ENCODE assay signal across 8 mouse cellular contexts in genomic region chr6:86370093-86370713, GRCm38 (mm10). TPM values are rescaled to one million over a fixed set of nuclear protein-coding genes. Genes with fewer than 3 reads are reported as not detected.
DNase-seq lines count a peak whose midpoint lies in the region; ATAC-seq and TF ChIP-seq lines count a peak whose summit lies in the region.

No protein-coding gene starts in this region.

- no peaks in the 10 kb centered on the region for H3K27me3 ChIP-seq in heart, embryonic 10.5 days (ENCODE audit: insufficient read depth, poor library complexity, severe bottlenecking)
- H3K27me3 ChIP-seq in forebrain, embryonic 16.5 days (replicated peaks; ENCODE audit: control insufficient read depth, insufficient read depth, low read length) = no peaks in the 10 kb centered on the region
- no peaks in the 10 kb centered on the region for H3K27me3 ChIP-seq in liver, embryonic 14.5 days (ENCODE audit: control insufficient read depth, insufficient read depth, low read length)
- no peaks in the 10 kb centered on the region for H3K27me3 ChIP-seq in splenic B cell, adult 2 months (ENCODE audit: control insufficient read depth, insufficient read depth, low read length, poor library complexity, severe bottlenecking)

- H3K4me2 ChIP-seq in forebrain, embryonic 16.5 days (ENCODE audit: low read length) = peak overlapping the region; percentile 92
- H3K4me2 ChIP-seq in liver, embryonic 14.5 days (ENCODE audit: low read depth) = peak overlapping the region; percentile 97

- in situ Hi-C loops in ES-E14 (cut with MboI; ENCODE audit: low sequenced_read_pairs in 2 of 2, unreplicated experiment in 2 of 2) = loop anchor here in 1 of 2 experiments (25.0 kb wide), 1 partner anchor 233 kb away; no protein-coding TSS in a partner anchor

- no peak for ATAC-seq in forebrain, embryonic 16.5 days
- no peak for ATAC-seq in liver, embryonic 14.5 days (ENCODE audit: insufficient read depth)

- peak overlapping the region; percentile 91 for H3K27ac ChIP-seq in heart, embryonic 10.5 days
- peak overlapping the region; percentile 56; the same call in 1 of the 2 replicates for H3K27ac ChIP-seq in ES-E14 (ENCODE audit: insufficient read depth, low read depth, low read length, poor library complexity, severe bottlenecking)
- H3K27ac ChIP-seq in forebrain, embryonic 16.5 days (ENCODE audit: low read length) = peak overlapping the region; percentile 98
- peak overlapping the region; percentile 1; the same call in 1 of the 2 replicates for H3K27ac ChIP-seq in liver, embryonic 14.5 days

- peak overlapping the region; percentile 82 for H3K9ac ChIP-seq in ES-E14 (ENCODE audit: insufficient read depth, low read depth, low read length, poor library complexity, severe bottlenecking)
- peak overlapping the region; percentile 56 for H3K9ac ChIP-seq in forebrain, embryonic 16.5 days (replicated peaks; ENCODE audit: low read depth, low read length)
- no peak overlapping the region for H3K9ac ChIP-seq in liver, embryonic 14.5 days (replicated peaks)

- DNase-seq in heart, embryonic 10.5 days (ENCODE audit: low spot score) = no peak
- no peak for DNase-seq in heart, adult 9 months (ENCODE audit: low spot score in 2 of 2)
- no peak for DNase-seq in ES-E14 (ENCODE audit: low read depth, low spot score)
- DNase-seq in liver, embryonic 14.5 days (ENCODE audit: low read depth in 3 of 3, low spot score in 3 of 3) = no peak
- DNase-seq in splenic B cell, adult 2 months (ENCODE audit: low read depth, low spot score) = peak; percentile 63
- DNase-seq in layer of hippocampus, adult 11-12 months (ENCODE audit: low spot score) = no peak
- DNase-seq in right cerebral cortex, postnatal 14 days = no peak

- H3K4me1 ChIP-seq in heart, embryonic 10.5 days = peaks cover 24% of the 10 kb centered on the region
- H3K4me1 ChIP-seq in ES-E14 (ENCODE audit: control insufficient read depth in 2 of 2, insufficient read depth in 2 of 2, low read length in 2 of 2, poor library complexity in 1 of 2) = peaks cover 0 to 12% of the 10 kb centered on the region in 2 experiments; a peak in 1 of 4 replicates
- H3K4me1 ChIP-seq in forebrain, embryonic 16.5 days (replicated peaks; ENCODE audit: control insufficient read depth, insufficient read depth, low read length) = peaks cover 31% of the 10 kb centered on the region
- H3K4me1 ChIP-seq in liver, embryonic 14.5 days (replicated peaks; ENCODE audit: control insufficient read depth in 2 of 2, insufficient read depth in 2 of 2, low read length in 1 of 2) = peaks cover 23 to 29% of the 10 kb centered on the region in 2 experiments

- no peaks in the 10 kb centered on the region for H3K9me3 ChIP-seq in heart, embryonic 10.5 days
- H3K9me3 ChIP-seq in ES-E14 (ENCODE audit: control insufficient read depth, insufficient read depth, low read depth, low read length) = no peaks in the 10 kb centered on the region
- no peaks in the 10 kb centered on the region for H3K9me3 ChIP-seq in forebrain, embryonic 16.5 days (ENCODE audit: control insufficient read depth, low read length)
- no peaks in the 10 kb centered on the region for H3K9me3 ChIP-seq in liver, embryonic 14.5 days (ENCODE audit: control insufficient read depth, low read length)

- no peak for TF ChIP-seq EP300 in liver, embryonic 14.5 days (IDR thresholded peaks at IDR 0.05; ENCODE audit: low read depth)

- WGBS in heart, embryonic 10.5 days = 63% methylated on average over 3 of the region's 3 CpGs
- 63% methylated on average over 3 of the region's 3 CpGs for WGBS in forebrain, embryonic 16.5 days
- WGBS in liver, embryonic 14.5 days (ENCODE audit: insufficient replicate concordance) = 50% methylated on average over 3 of the region's 3 CpGs

- H3K4me3 ChIP-seq in heart, embryonic 10.5 days = peak overlapping the region; percentile 97; the same call in 1 of the 2 replicates
- peak overlapping the region; percentile 62 to 83 for H3K4me3 ChIP-seq in ES-E14 (ENCODE audit: insufficient read depth in 1 of 2, low read depth in 1 of 2, low read length in 2 of 2, poor library complexity in 1 of 2, severe bottlenecking in 1 of 2)
- H3K4me3 ChIP-seq in forebrain, embryonic 16.5 days (replicated peaks; ENCODE audit: low read length) = no peak overlapping the region
- H3K4me3 ChIP-seq in liver, embryonic 14.5 days (ENCODE audit: insufficient read depth in 1 of 2, low read depth in 2 of 2, low read length in 2 of 2) = peak overlapping the region; percentile 86 to 91

- H3K36me3 ChIP-seq in heart, embryonic 10.5 days = peaks cover 24% of the 10 kb centered on the region
- H3K36me3 ChIP-seq in ES-E14 (ENCODE audit: control insufficient read depth, insufficient read depth, low read length, poor library complexity, severe bottlenecking) = peaks cover 13% of the 10 kb centered on the region
- H3K36me3 ChIP-seq in forebrain, embryonic 16.5 days (ENCODE audit: control insufficient read depth, insufficient read depth) = no peaks in the 10 kb centered on the region
- H3K36me3 ChIP-seq in liver, embryonic 14.5 days (replicated peaks; ENCODE audit: control insufficient read depth, insufficient read depth, low read depth) = peaks cover 2% of the 10 kb centered on the region; the same call in 1 of the 2 replicates
- peaks cover 4% of the 10 kb centered on the region; the same call in 1 of the 2 replicates for H3K36me3 ChIP-seq in splenic B cell, adult 2 months (ENCODE audit: control insufficient read depth, insufficient read depth, low read length, poor library complexity, severe bottlenecking)

- TF ChIP-seq CTCF in liver, embryonic 14.5 days (IDR thresholded peaks at IDR 0.05; ENCODE audit: low read depth) = peak; percentile 55

TF ChIP-seq in ES-E14, 5 proteins besides CTCF, POLR2A, EP300 and RAD21:
- TF ChIP-seq CHD2 (IDR thresholded peaks at IDR 0.05; ENCODE audit: low read depth, low read length) (0 out of 2 replicates have a peak, but pooled peaks have one; percentile 30), HCFC1 (IDR thresholded peaks at IDR 0.05; ENCODE audit: borderline replicate concordance, insufficient read depth, low read length) (no peak), MAFK (IDR thresholded peaks at IDR 0.05; ENCODE audit: insufficient read depth, low read depth, low read length) (no peak)

RNA-seq across cellular contexts. Expression of gene Snrpg, which starts 0.9 kb away (rescaled TPM):
- 410 and 487 TPM in 2 replicates for polyA plus RNA-seq in heart, embryonic 10.5 days (2016; fragmentation: Nextera tagmentation; extraction: Ambion mirVana)
- 672 and 786 TPM in 2 replicates for total RNA-seq in ES-E14 (2012; rRNA removed)
- 420 and 457 TPM in 2 replicates for polyA plus RNA-seq in forebrain, embryonic 16.5 days (2015; fragmentation: Nextera tagmentation; extraction: Ambion mirVana)
- 91.4 and 135 TPM in 2 replicates for polyA plus RNA-seq in liver, embryonic 14.5 days (2012; rRNA removed)
- polyA plus RNA-seq in liver, embryonic 14.5 days (2014; fragmentation: Nextera tagmentation; extraction: Ambion mirVana) = 440 and 462 TPM in 2 replicates

RNA-seq across cellular contexts. Expression of gene Fam136a, which starts 4.8 kb away (rescaled TPM):
- 148 and 182 TPM in 2 replicates for polyA plus RNA-seq in heart, embryonic 10.5 days (2016; fragmentation: Nextera tagmentation; extraction: Ambion mirVana)
- 100 and 116 TPM in 2 replicates for total RNA-seq in ES-E14 (2012; rRNA removed)
- 128 TPM in 2 replicates for polyA plus RNA-seq in forebrain, embryonic 16.5 days (2015; fragmentation: Nextera tagmentation; extraction: Ambion mirVana)
- 15.5 and 27.6 TPM in 2 replicates for polyA plus RNA-seq in liver, embryonic 14.5 days (2012; rRNA removed)
- polyA plus RNA-seq in liver, embryonic 14.5 days (2014; fragmentation: Nextera tagmentation; extraction: Ambion mirVana) = 62.8 and 64.8 TPM in 2 replicates

RNA-seq across cellular contexts. Expression of gene Pcyox1, which starts 26.8 kb away (rescaled TPM):
- polyA plus RNA-seq in heart, embryonic 10.5 days (2016; fragmentation: Nextera tagmentation; extraction: Ambion mirVana) = 55.4 and 57.8 TPM in 2 replicates
- 41.5 and 58.5 TPM in 2 replicates for total RNA-seq in ES-E14 (2012; rRNA removed)
- polyA plus RNA-seq in forebrain, embryonic 16.5 days (2015; fragmentation: Nextera tagmentation; extraction: Ambion mirVana) = 104 and 119 TPM in 2 replicates
- 17.7 and 22.0 TPM in 2 replicates for polyA plus RNA-seq in liver, embryonic 14.5 days (2012; rRNA removed)
- polyA plus RNA-seq in liver, embryonic 14.5 days (2014; fragmentation: Nextera tagmentation; extraction: Ambion mirVana) = 37.7 and 39.4 TPM in 2 replicates

RNA-seq across cellular contexts. Expression of gene Tia1, which starts 33.8 kb away (rescaled TPM):
- polyA plus RNA-seq in heart, embryonic 10.5 days (2016; fragmentation: Nextera tagmentation; extraction: Ambion mirVana) = 144 and 177 TPM in 2 replicates
- total RNA-seq in ES-E14 (2012; rRNA removed) = 46.1 and 70.9 TPM in 2 replicates
- 370 and 414 TPM in 2 replicates for polyA plus RNA-seq in forebrain, embryonic 16.5 days (2015; fragmentation: Nextera tagmentation; extraction: Ambion mirVana)
- polyA plus RNA-seq in liver, embryonic 14.5 days (2012; rRNA removed) = 13.5 and 14.7 TPM in 2 replicates
- polyA plus RNA-seq in liver, embryonic 14.5 days (2014; fragmentation: Nextera tagmentation; extraction: Ambion mirVana) = 16.0 and 16.9 TPM in 2 replicates

RNA-seq across cellular contexts. Expression of gene Gm44790, which starts 56.3 kb away (rescaled TPM):
- 1.1 TPM in 1 of 2 replicates, not detected in the other for polyA plus RNA-seq in heart, embryonic 10.5 days (2016; fragmentation: Nextera tagmentation; extraction: Ambion mirVana)
- 0.31 and 3.3 TPM in 2 replicates for total RNA-seq in ES-E14 (2012; rRNA removed)
- polyA plus RNA-seq in forebrain, embryonic 16.5 days (2015; fragmentation: Nextera tagmentation; extraction: Ambion mirVana) = not detected in 2 replicates
- polyA plus RNA-seq in liver, embryonic 14.5 days (2012; rRNA removed) = 0.11 TPM in 1 of 2 replicates, not detected in the other
- polyA plus RNA-seq in liver, embryonic 14.5 days (2014; fragmentation: Nextera tagmentation; extraction: Ambion mirVana) = not detected in 2 replicates

Comparison
In these comparisons a context has a peak if more than half of its experiments do, and no peak if none do; other contexts are left out.
1. H3K27ac ChIP-seq: peak in every context shown above with its lines; median percentile 98 in forebrain, embryonic 16.5 days; 91 in heart, embryonic 10.5 days; 56 in ES-E14; 1 in liver, embryonic 14.5 days.